Mouse (Mus musculus) small intestine, adult 2 months (tissue): ENCODE data around the gene Phlda3. TPM values are rescaled to one million over a fixed set of nuclear protein-coding genes. Genes with fewer than 3 reads are reported as not detected.

Source experiments
- H3K27ac ChIP-seq: fragments of 200-500 bp; 2 replicates; pipeline ENCODE4 v1.5.1; 2012; ENCODE audit warnings: low read depth, low read length, control low read depth, inconsistent platforms; ENCODE audit not compliant: insufficient read depth
- H3K27me3 ChIP-seq: fragments of 200-500 bp; 2 replicates; pipeline ENCODE4 v1.6.1; 2012; ENCODE audit warnings: mild to moderate bottlenecking, moderate library complexity, low read length, inconsistent platforms; ENCODE audit not compliant: control insufficient read depth, insufficient read depth
- H3K36me3 ChIP-seq: fragments of 200-500 bp; 2 replicates; pipeline ENCODE4 v1.6.1; 2012; ENCODE audit warnings: mild to moderate bottlenecking, low read length, control low read depth, inconsistent platforms; ENCODE audit not compliant: control insufficient read depth, insufficient read depth
- H3K4me1 ChIP-seq: fragments of 200-500 bp; 2 replicates; pipeline ENCODE4 v1.6.1; 2012; ENCODE audit warnings: low read length, inconsistent platforms, mixed read lengths; ENCODE audit not compliant: control insufficient read depth, insufficient read depth, insufficient read length
- H3K4me3 ChIP-seq: fragments of 200-500 bp; 2 replicates; pipeline ENCODE4 v1.5.1; 2012; ENCODE audit warnings: low read depth, mild to moderate bottlenecking, control low read depth, inconsistent platforms, low read length, moderate library complexity
- CTCF ChIP-seq: fragments of 200-500 bp; IDR thresholded peaks from 2 replicates; pipeline ENCODE4 v1.5.1; 2012; ENCODE audit warnings: low read depth, mild to moderate bottlenecking, control low read depth, inconsistent platforms, low read length, moderate library complexity, mixed read lengths; ENCODE audit not compliant: insufficient replicate concordance, insufficient read length; ENCODE audit errors: extremely low read depth
- POLR2A ChIP-seq: fragments of 200-500 bp; IDR thresholded peaks from 2 replicates; pipeline ENCODE4 v1.6.1; 2012; ENCODE audit warnings: low read depth, mild to moderate bottlenecking, control low read depth, inconsistent platforms, low read length, moderate library complexity
- WGBS: fragments of 180-500 bp; shearing (Covaris S2); methylation state at CpG from one replicate; pipeline ENCODE4 v1.1.7; 2018; 5-methylcytosine and 5-hydroxymethylcytosine counted together
- polyA plus RNA-seq: library from polyadenylated mRNA; depleted of rRNA; stranded (reverse); fragments of >200 nt; gene quantifications from 2 replicates; pipeline ENCODE4 v1.2.3, GENCODE M21; 2012

Gene Phlda3
- polyA plus RNA-seq, 1 experiment: 8.7 TPM

- Histone ChIP-seq H3K4me3 (no peak overlapping the region), H3K4me1 (peaks cover 3% of the 10 kb centered on the region), H3K27ac (peak overlapping the region; percentile 67), H3K36me3 (peaks cover 1% of the 10 kb centered on the region; the same call in 1 of the 2 replicates), H3K27me3 (no peaks in the 10 kb centered on the region)
- 62% methylated on average over 6 of the region's 7 CpGs for WGBS
- TF ChIP-seq POLR2A: no peak
- TF ChIP-seq CTCF: no peak
These were observed 31.5 kb upstream of the Phlda3 start for GRCm38 (mm10) chr1:135734225-135734937.

GRCm38 (mm10) chr1:135735460-135735859 is 30.5 kb upstream of the Phlda3 start:
- Histone ChIP-seq H3K27me3 (no peaks in the 10 kb centered on the region), H3K4me1 (peaks cover 3% of the 10 kb centered on the region; the same call in 1 of the 2 replicates), H3K36me3 (peaks cover 2% of the 10 kb centered on the region; the same call in 1 of the 2 replicates), H3K27ac (peak overlapping the region; percentile 67; the same call in 1 of the 2 replicates), H3K4me3 (no peak overlapping the region)
- WGBS: 73% methylated on average over 6 of the region's 6 CpGs
- TF ChIP-seq CTCF: no peak
- no peak for TF ChIP-seq POLR2A

DNA sequence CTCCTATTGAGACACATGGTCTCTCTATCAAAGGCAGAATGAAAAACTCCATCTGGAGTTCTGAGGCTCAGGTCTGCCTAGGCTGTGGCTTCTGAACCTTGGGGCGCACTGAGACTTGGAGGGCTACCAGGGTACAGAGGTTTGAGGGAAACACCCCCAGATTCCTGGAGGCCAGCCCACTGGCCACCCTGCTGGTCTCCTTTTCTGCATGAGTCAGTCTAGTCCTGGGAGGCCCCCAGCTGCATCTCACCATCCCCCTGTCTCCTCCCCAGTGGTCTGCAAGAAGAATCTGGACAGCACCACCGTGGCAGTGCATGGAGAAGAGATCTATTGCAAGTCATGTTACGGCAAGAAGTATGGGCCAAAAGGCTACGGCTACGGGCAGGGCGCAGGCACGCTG is 20.9 kb upstream of the Phlda3 start:
- no peak overlapping the region for H3K4me3 ChIP-seq
- peaks cover 11% of the 10 kb centered on the region; the same call in 1 of the 2 replicates for H3K36me3 ChIP-seq
- H3K4me1 ChIP-seq: no peaks in the 10 kb centered on the region; the same call in 1 of the 2 replicates
- WGBS: 91% methylated on average over 7 of the region's 7 CpGs
- H3K27ac ChIP-seq: no peak overlapping the region
- no peaks in the 10 kb centered on the region for H3K27me3 ChIP-seq
- TF ChIP-seq POLR2A: no peak
- no peak for TF ChIP-seq CTCF

- Histone ChIP-seq H3K4me1 (no peaks in the 10 kb centered on the region), H3K4me3 (no peak overlapping the region), H3K27ac (no peak overlapping the region), H3K27me3 (no peaks in the 10 kb centered on the region), H3K36me3 (peaks cover 14% of the 10 kb centered on the region; the same call in 1 of the 2 replicates)
- TF ChIP-seq CTCF (no peak), POLR2A (no peak)
- WGBS: 86% methylated on average over 4 of the region's 4 CpGs
These were observed 19.7 kb upstream of the Phlda3 start for GRCm38 (mm10) chr1:135746248-135746647.

DNA sequence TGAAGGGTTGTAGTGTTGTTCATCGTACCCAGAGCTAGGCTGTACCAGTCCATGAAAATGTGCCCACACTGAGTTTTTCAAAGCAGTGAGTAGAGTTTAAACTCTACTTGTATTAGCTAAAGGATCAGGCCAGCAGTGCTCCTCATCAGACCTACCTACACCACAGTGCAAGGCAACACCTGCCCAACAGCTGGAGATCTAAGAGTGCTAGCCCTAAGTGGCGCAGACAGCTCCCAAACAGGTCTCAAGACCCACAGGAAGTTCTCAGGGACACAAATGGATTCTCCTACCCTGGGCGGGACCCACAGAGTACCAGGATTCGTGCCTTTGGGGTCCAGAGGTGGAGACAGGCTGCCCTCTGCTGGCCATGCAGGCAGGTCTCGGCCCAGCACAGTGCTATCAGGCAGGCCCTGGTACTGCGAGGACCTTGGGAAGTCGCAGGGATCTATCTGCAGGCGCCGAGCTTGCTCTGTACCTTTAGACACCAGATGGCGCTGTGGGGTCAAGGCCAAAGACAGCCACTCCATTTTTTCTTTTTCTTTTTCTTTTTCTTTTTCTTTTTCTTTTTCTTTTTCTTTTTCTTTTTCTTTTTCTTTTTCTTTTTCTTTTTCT is 13.1 kb upstream of the Phlda3 start:
- WGBS: 11% methylated on average over 10 of the region's 10 CpGs
- TF ChIP-seq CTCF (peak; percentile 99), POLR2A (no peak)
- H3K4me1 ChIP-seq: no peaks in the 10 kb centered on the region
- H3K27ac ChIP-seq: no peak overlapping the region
- H3K27me3 ChIP-seq: no peaks in the 10 kb centered on the region
- H3K4me3 ChIP-seq: no peak overlapping the region
- H3K36me3 ChIP-seq: peaks cover 4% of the 10 kb centered on the region; the same call in 1 of the 2 replicates

DNA sequence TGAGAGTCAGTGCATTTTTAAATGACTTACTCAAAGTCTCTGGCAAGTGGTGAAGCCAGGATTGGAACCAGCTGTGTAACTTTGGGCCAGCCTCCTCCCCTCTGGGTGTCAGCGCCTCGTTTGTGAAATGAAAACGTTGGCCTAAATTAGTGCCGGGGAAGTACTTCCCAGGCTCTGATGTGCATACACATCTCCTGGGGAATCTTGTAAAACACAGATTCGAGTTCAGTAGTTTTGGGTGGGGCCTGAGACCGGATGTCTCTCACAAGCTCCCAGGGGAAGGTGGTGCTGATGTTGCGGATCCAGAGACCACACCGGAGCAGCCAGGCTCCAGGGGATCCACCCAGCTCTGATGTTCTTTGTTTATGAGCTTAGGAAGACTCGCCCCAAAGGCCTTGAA is 10.6 kb upstream of the Phlda3 start:
- H3K4me1 ChIP-seq: no peaks in the 10 kb centered on the region
- WGBS: 65% methylated on average over 9 of the region's 9 CpGs
- H3K27me3 ChIP-seq: no peaks in the 10 kb centered on the region
- no peak overlapping the region for H3K27ac ChIP-seq
- no peak overlapping the region for H3K4me3 ChIP-seq
- peaks cover 3% of the 10 kb centered on the region; the same call in 1 of the 2 replicates for H3K36me3 ChIP-seq
- TF ChIP-seq CTCF: no peak
- TF ChIP-seq POLR2A: no peak

GRCm38 (mm10) chr1:135755913-135756312 is 10.0 kb upstream of the Phlda3 start:
- H3K4me3 ChIP-seq: no peak overlapping the region
- H3K27ac ChIP-seq: no peak overlapping the region
- no peaks in the 10 kb centered on the region for H3K27me3 ChIP-seq
- H3K36me3 ChIP-seq: peaks cover 1% of the 10 kb centered on the region; the same call in 1 of the 2 replicates
- no peaks in the 10 kb centered on the region for H3K4me1 ChIP-seq
- TF ChIP-seq CTCF: no peak
- TF ChIP-seq POLR2A: no peak
- WGBS: 65% methylated on average over 3 of the region's 3 CpGs
